Mouse (Mus musculus) splenic B cell, adult 2 months (primary cell): ENCODE results near the gene Slc25a12.

Experiments used
- DNase-seq: peaks from one replicate; pipeline ENCODE4 v3.0.0-alpha.2; 2011; ENCODE audit warnings: low read depth, low spot score
- H3K27me3 ChIP-seq: 2 replicates; pipeline ENCODE4 v1.6.1; 2012; ENCODE audit warnings: mild to moderate bottlenecking, low read length, moderate library complexity, mixed read lengths; ENCODE audit not compliant: control insufficient read depth, poor library complexity, insufficient read depth, severe bottlenecking
- H3K36me3 ChIP-seq: 2 replicates; pipeline ENCODE4 v1.6.1; 2012; ENCODE audit warnings: mild to moderate bottlenecking, low read length, moderate library complexity, mixed read lengths; ENCODE audit not compliant: control insufficient read depth, poor library complexity, insufficient read depth, severe bottlenecking

The Slc25a12 gene

GRCm38 (mm10) chr2:71235420-71235819, 132.1 kb downstream of the Slc25a12 start:
- DNase-seq, result no peak

DNA sequence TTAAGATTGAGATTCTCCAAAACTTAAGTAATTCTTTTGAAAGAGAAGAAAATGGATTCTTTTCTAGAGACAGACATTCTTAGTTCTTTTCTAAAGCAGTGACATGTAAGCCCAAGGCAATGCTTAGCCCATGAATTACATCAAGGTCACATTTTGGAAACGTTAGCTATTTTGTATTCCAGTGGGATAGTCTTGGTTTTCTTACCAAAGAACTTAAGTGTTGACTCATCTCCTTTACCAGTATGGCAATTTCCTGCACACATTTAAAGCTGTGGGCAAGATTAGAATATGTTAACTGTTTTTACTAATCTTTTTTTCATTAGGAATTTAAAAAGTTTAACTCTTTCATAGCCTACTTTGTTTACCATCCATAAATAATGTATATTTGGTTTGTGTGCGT, 134.6 kb downstream of the Slc25a12 start:
- peaks cover 5% of the 10 kb centered on the region for H3K36me3 ChIP-seq
- H3K27me3 ChIP-seq, result no peaks in the 10 kb centered on the region
- DNase-seq, result no peak

More at GRCm38 (mm10) chr2:71235420-71235819, 132.1 kb downstream of the Slc25a12 start:
- Histone ChIP-seq H3K27me3 (no peaks in the 10 kb centered on the region), H3K36me3 (peaks cover 2% of the 10 kb centered on the region; the same call in 1 of the 2 replicates)

DNA sequence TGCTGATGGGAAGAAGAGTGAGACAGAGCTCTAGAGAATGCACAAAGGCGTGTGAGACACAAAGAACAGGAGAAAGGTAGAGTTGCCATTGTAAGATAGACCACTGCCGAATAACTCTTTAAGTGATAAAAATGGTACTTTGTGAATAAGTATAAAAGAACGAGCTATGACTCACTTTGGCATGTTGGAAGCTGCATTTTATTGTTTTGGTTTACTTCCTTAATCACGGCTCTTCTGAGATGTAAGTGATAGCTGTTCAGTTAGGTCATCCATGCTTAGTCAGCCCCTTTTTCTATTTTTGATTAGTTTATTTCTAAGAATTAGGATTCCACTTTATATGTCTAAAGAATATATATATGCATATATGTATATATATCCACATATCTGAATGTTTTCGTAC, 135.6 kb downstream of the Slc25a12 start:
- Histone ChIP-seq H3K27me3 (no peaks in the 10 kb centered on the region), H3K36me3 (peaks cover 3% of the 10 kb centered on the region)
- DNase-seq, result no peak

DNA sequence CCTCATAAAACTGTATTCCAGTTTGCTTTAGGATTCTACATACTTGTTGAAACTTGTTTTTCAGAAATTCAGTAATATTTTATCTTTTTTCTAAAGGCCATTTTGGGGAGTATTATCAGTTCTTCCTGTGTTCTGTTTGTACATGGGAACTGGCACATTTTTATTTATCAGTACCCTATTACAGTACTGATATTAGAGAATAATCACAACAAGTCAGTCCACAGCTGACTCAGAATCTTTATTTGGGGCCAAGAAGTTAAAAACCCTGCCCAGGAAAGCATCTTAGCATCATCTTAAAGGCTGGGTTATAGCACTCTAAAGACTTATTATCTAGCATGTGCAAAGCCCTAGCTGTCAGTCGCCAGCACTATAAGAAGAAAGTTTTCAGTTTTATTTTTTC, 137.9 kb downstream of the Slc25a12 start:
- no peak for DNase-seq
- no peaks in the 10 kb centered on the region for H3K27me3 ChIP-seq
- H3K36me3 ChIP-seq, result peaks cover 3% of the 10 kb centered on the region

DNA sequence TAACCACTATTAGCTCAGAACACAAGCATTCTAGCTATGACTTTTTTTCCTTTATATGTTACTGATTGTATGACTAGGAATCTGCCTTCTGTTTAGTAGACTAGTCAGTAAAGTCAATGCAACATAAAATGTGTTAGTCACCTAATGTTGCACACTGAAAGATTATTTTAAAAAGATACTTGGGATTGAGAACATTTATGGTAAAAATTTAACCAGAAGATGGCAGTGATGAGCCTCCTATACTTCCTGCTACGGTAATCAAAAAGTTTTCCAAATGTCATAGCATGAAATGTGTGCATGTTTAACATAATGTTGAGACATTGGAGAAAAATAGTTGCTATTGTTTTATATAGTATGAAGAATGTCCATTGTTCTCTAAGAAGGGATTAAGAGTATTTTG, 140.2 kb downstream of the Slc25a12 start:
- DNase-seq, result peak; percentile 29
- peaks cover 5% of the 10 kb centered on the region for H3K36me3 ChIP-seq

More for the DNA sequence above, 140.2 kb downstream of the Slc25a12 start:
- H3K27me3 ChIP-seq, result no peaks in the 10 kb centered on the region
